Mouse (Mus musculus) T-helper 1 cell (primary cell): ENCODE data around the gene Pzp.

ENCODE experiments used
- in situ Hi-C: fragments of 300-600 bp; cut with MboI, MseI; formaldehyde crosslinking; loops from one replicate; pipeline ENCODE4 v1.15.1; 2025; ENCODE audit warnings: high pct_unique_total_duplicates

The Pzp gene

DNA sequence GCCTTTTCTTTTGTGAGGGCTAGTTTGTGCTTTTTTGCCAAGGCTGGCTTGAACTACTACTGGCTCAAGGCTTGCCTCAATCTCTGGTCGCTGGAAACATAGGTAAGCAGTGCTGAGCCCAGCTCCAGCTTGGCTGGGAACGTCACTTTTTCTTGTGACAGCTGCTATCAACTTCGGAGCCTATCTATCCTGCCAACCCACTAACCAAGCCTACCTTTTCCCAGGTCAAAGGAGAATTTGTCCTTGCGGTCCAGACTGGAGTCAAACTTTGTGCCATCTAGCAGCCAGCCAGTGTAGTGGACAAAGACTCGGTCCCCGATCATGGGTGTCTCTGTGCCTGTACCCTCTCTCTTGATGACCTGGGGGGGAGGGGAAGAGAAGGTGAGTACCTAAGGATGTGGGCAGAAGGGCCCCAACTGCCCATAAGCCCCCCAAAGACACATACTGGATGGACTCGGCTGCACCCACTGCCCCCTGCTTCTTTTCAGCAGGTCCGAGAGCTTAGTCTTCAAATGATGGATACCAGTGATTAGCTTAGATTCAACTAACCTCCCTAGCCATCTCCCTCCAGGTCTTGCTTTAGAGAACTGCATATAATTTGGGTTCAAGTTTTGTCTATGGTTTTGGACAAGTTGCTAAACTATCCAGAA lies 90.0 kb downstream of the Pzp start:
- in situ Hi-C loops, result loop anchor here (10.0 kb wide), 1 partner anchor 978 kb away; no protein-coding TSS in a partner anchor

DNA sequence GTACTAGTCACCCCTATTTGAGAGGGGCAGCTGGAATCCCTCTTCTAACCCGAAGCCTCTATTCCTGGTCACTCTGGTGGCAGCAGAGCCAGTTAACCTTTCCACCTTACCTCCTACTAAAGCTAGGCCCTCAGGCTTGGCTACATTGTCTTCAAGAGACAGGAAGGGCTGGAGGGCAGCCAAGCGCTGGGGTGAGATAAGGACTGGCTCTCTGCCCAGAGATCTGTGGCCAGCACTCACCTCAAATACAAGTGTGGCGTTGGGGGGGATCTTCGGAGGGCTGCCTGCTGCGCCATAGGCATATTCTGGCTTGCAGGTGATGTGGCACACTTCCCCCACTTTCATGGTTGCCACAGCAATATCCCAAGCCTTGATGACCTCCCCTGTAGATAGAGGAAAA lies 91.0 kb downstream of the Pzp start:
- in situ Hi-C loops, result loop anchor here (10.0 kb wide), 1 partner anchor 979 kb away; no protein-coding TSS in a partner anchor
